Mouse (Mus musculus) forebrain, embryonic 11.5 days (tissue): ENCODE data around the gene Slc2a4. TPM values are rescaled to one million over a fixed set of nuclear protein-coding genes. Genes with fewer than 3 reads are reported as not detected.

Experiments
- ATAC-seq: fragments of 200-750 bp; cut with Nextera tagmentation; replicated peaks from 2 replicates; pipeline ENCODE4 v1.8.0; 2017; ENCODE audit warnings: moderate TSS enrichment; ENCODE audit not compliant: low FRiP score
- DNase-seq: peaks from one replicate; pipeline ENCODE4 v3.0.0-alpha.2; 2017; ENCODE audit warnings: low spot score
- H3K27ac ChIP-seq: fragments of 300-500 bp; sonication (generic); 2 replicates; pipeline ENCODE4 v1.5.1; 2014; ENCODE audit warnings: low read depth, low read length
- H3K27me3 ChIP-seq: fragments of 300-500 bp; sonication (generic); 2 replicates; pipeline ENCODE4 v1.6.1; 2014; ENCODE audit warnings: mild to moderate bottlenecking, low read length, mixed read lengths; ENCODE audit not compliant: control insufficient read depth, insufficient read depth
- H3K36me3 ChIP-seq: fragments of 300-500 bp; sonication (generic); 2 replicates; pipeline ENCODE4 v1.6.1; 2014; ENCODE audit warnings: mild to moderate bottlenecking, low read length, moderate library complexity, mixed read lengths; ENCODE audit not compliant: control insufficient read depth, insufficient read depth
- H3K4me1 ChIP-seq: fragments of 300-500 bp; sonication (generic); replicated peaks from 2 replicates; pipeline ENCODE4 v1.6.1; 2014; ENCODE audit warnings: low read length, mixed read lengths; ENCODE audit not compliant: control insufficient read depth, insufficient read depth
- H3K4me2 ChIP-seq: fragments of 300-500 bp; sonication (generic); 2 replicates; pipeline ENCODE4 v1.6.1; 2014; ENCODE audit warnings: low read depth, mild to moderate bottlenecking, low read length, moderate library complexity, mixed read lengths; ENCODE audit not compliant: severe bottlenecking
- H3K4me3 ChIP-seq: fragments of 300-500 bp; sonication (generic); 2 replicates; pipeline ENCODE4 v1.5.1; 2014; ENCODE audit warnings: low read depth, low read length
- H3K9ac ChIP-seq: fragments of 300-500 bp; sonication (generic); 2 replicates; pipeline ENCODE4 v1.6.1; 2014; ENCODE audit warnings: low read length
- H3K9me3 ChIP-seq: fragments of 300-500 bp; sonication (generic); 2 replicates; pipeline ENCODE4 v1.6.1; 2016; ENCODE audit warnings: low read length, mixed read lengths; ENCODE audit not compliant: control insufficient read depth
- WGBS: fragments of 180-500 bp; shearing (Covaris S2); extraction: QIAGEN DNeasy Blood & Tissue Kit; methylation state at CpG from one replicate; pipeline ENCODE4 v1.1.7; 2014; 5-methylcytosine and 5-hydroxymethylcytosine counted together
- polyA plus RNA-seq: library from polyadenylated mRNA; unstranded; fragments of >200 nt; fragmentation: Nextera tagmentation; extraction: Ambion mirVana; gene quantifications from 2 replicates; pipeline ENCODE4 v1.2.1, GENCODE M21; 2014

Gene Slc2a4
- polyA plus RNA-seq, result 13.7 and 14.8 TPM in 2 replicates

GRCm38 (mm10) chr11:69948066-69948762 lies at the start of gene Slc2a4:
Gene Slc2a4 (minus strand): TSS chr11:69948188.
- H3K27ac ChIP-seq, result peak within 1 kb of the TSS; percentile 86
- no peaks in the 10 kb centered on the region for H3K27me3 ChIP-seq
- no peaks in the 10 kb centered on the region for H3K36me3 ChIP-seq
- peak within 1 kb of the TSS; percentile 50 for H3K4me3 ChIP-seq
- WGBS, result under 1% methylated on average over 34 of the region's 34 CpGs
- ATAC-seq (peak; percentile 96), DNase-seq (peak; percentile 99)
- H3K9me3 ChIP-seq, result no peaks in the 10 kb centered on the region
- peak within 1 kb of the TSS; percentile 71 for H3K4me2 ChIP-seq
- peaks cover 11% of the 10 kb centered on the region; the same call in 1 of the 2 replicates for H3K4me1 ChIP-seq
- H3K9ac ChIP-seq, result peak within 1 kb of the TSS; percentile 80

GRCm38 (mm10) chr11:69997070-69997509 lies 49.1 kb upstream of the Slc2a4 start:
- Histone ChIP-seq H3K9me3 (no peaks in the 10 kb centered on the region), H3K4me3 (peak overlapping the region; percentile 96), H3K9ac (peak overlapping the region; percentile 87), H3K27me3 (no peaks in the 10 kb centered on the region), H3K27ac (peak overlapping the region; percentile 97), H3K4me2 (peak overlapping the region; percentile 56), H3K36me3 (peaks cover 19% of the 10 kb centered on the region), H3K4me1 (peaks cover 13% of the 10 kb centered on the region)
- peak; percentile 50 for ATAC-seq
- DNase-seq, result peak; percentile 96
- WGBS, result 2% methylated on average over 37 of the region's 44 CpGs

- H3K4me3 ChIP-seq, result peak overlapping the region; percentile 96
- no peaks in the 10 kb centered on the region for H3K27me3 ChIP-seq
- under 1% methylated on average over 65 of the region's 66 CpGs for WGBS
- H3K4me1 ChIP-seq, result peaks cover 12% of the 10 kb centered on the region
- H3K27ac ChIP-seq, result peak overlapping the region; percentile 97
- peak overlapping the region; percentile 56 for H3K4me2 ChIP-seq
- peak; percentile 78 for DNase-seq
- H3K9me3 ChIP-seq, result no peaks in the 10 kb centered on the region
- ATAC-seq, result peak; percentile 1; the same call in 1 of the 2 replicates
- H3K36me3 ChIP-seq, result peaks cover 19% of the 10 kb centered on the region
- H3K9ac ChIP-seq, result peak overlapping the region; percentile 87
These were observed 48.4 kb upstream of the Slc2a4 start for GRCm38 (mm10) chr11:69996161-69997061.

- peak; percentile 99 for DNase-seq
- peak within 1 kb of the TSS; percentile 96 for H3K4me3 ChIP-seq
- H3K27me3 ChIP-seq, result no peaks in the 10 kb centered on the region
- no peaks in the 10 kb centered on the region for H3K9me3 ChIP-seq
- ATAC-seq, result peak; percentile 77
- peaks cover 19% of the 10 kb centered on the region for H3K36me3 ChIP-seq
- peak within 1 kb of the TSS; percentile 87 for H3K9ac ChIP-seq
- peak within 1 kb of the TSS; percentile 56 for H3K4me2 ChIP-seq
- under 1% methylated on average over 36 of the region's 36 CpGs for WGBS
- peaks cover 10% of the 10 kb centered on the region for H3K4me1 ChIP-seq
- H3K27ac ChIP-seq, result peak within 1 kb of the TSS; percentile 97
These were observed 47.5 kb upstream of the Slc2a4 start, which contains the start of gene Phf23 for GRCm38 (mm10) chr11:69995391-69995960. Gene Phf23 (plus strand): TSS chr11:69995777.

GRCm38 (mm10) chr11:69994401-69995090 lies 46.6 kb upstream of the Slc2a4 start:
- Histone ChIP-seq H3K9me3 (no peaks in the 10 kb centered on the region), H3K27ac (no peak overlapping the region), H3K4me3 (no peak overlapping the region), H3K9ac (no peak overlapping the region), H3K27me3 (no peaks in the 10 kb centered on the region), H3K4me2 (no peak overlapping the region; the same call in 1 of the 2 replicates), H3K4me1 (peaks cover 10% of the 10 kb centered on the region), H3K36me3 (peaks cover 24% of the 10 kb centered on the region)
- ATAC-seq (no peak), DNase-seq (no peak)
- 90% methylated on average over 11 of the region's 11 CpGs for WGBS

GRCm38 (mm10) chr11:69992932-69993331 lies 44.9 kb upstream of the Slc2a4 start:
- H3K9ac ChIP-seq, result no peak overlapping the region
- no peaks in the 10 kb centered on the region for H3K9me3 ChIP-seq
- WGBS, result 86% methylated on average over 3 of the region's 3 CpGs
- no peak overlapping the region; the same call in 1 of the 2 replicates for H3K4me2 ChIP-seq
- no peak overlapping the region for H3K27ac ChIP-seq
- H3K36me3 ChIP-seq, result peaks cover 15% of the 10 kb centered on the region; the same call in 1 of the 2 replicates
- ATAC-seq (no peak), DNase-seq (no peak)
- 0 out of 2 replicates have a peak overlapping the region, but pooled peaks have one; percentile 65 for H3K4me3 ChIP-seq
- H3K4me1 ChIP-seq, result peaks cover 8% of the 10 kb centered on the region
- no peaks in the 10 kb centered on the region for H3K27me3 ChIP-seq

- no peaks in the 10 kb centered on the region for H3K27me3 ChIP-seq
- peaks cover 12% of the 10 kb centered on the region; the same call in 1 of the 2 replicates for H3K36me3 ChIP-seq
- peak overlapping the region; percentile 62; the same call in 1 of the 2 replicates for H3K4me2 ChIP-seq
- no peak overlapping the region for H3K27ac ChIP-seq
- WGBS, result 91% methylated on average over 10 of the region's 10 CpGs
- H3K9me3 ChIP-seq, result no peaks in the 10 kb centered on the region
- no peak for DNase-seq
- H3K4me1 ChIP-seq, result peaks cover 5% of the 10 kb centered on the region; the same call in 1 of the 2 replicates
- no peak for ATAC-seq
- peak overlapping the region; percentile 89; the same call in 1 of the 2 replicates for H3K9ac ChIP-seq
- H3K4me3 ChIP-seq, result peak overlapping the region; percentile 65
These were observed 44.4 kb upstream of the Slc2a4 start for GRCm38 (mm10) chr11:69992396-69992795.
